Mouse (Mus musculus) embryo, embryonic 11.5 days (tissue): Measurements from ENCODE around the gene Fgg.
A peak's percentile ranks its signal among the peaks of the same experiment; 100 is the strongest.

Source experiments
- DNase-seq: peaks from one replicate; pipeline ENCODE4 v3.0.0-alpha.2; 2012; ENCODE audit warnings: low read depth, low spot score

The Fgg gene

GRCm38 (mm10) chr3:83007557-83007956, at the start of gene Fgg:
Gene Fgg, plus strand, starts transcription at chr3:83007724.
- DNase-seq: no peak

DNA sequence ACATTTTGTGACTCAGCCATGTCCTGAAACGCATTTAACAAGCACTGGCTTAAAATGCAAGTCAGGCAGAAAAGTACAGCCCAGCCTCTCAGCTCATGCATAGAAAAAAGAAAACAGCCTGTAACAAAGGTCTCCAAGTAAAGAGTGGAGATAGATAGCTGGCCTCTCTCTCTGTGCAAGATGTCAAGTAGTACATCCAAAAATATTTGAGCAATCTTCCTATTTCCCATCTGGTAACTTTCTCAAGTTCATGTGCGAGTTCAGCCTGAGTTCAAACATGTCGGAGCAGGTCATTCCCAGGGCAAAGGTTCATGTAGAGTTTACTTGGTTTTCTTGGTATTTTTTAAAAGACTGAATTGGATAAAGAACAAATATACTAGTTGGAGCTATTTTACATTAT, 36.5 kb upstream of the Fgg start:
- DNase-seq: no peak

- DNase-seq: no peak
Observed at GRCm38 (mm10) chr3:82980818-82981217, 26.7 kb upstream of the Fgg start.

DNA sequence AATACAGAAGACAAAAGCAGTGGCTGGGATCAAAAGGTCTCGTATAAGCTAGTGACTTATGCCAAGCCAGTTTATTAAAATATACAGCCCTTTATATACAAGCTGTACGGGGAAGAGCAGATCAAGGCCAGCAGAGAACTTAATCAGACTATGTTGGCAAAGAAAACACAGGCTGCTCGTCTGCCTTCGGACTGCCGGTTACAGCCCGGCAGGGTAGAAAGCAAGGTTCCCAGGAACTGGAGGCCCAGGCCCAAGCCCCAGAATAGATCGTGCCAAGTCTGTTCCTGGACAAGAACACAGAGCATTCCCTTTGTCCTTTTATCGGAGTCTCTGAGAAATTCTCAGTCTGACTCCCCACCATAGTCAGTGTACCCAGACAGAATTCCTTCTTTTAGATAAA, 25.7 kb upstream of the Fgg start:
- no peak for DNase-seq

GRCm38 (mm10) chr3:82984840-82985239, 22.7 kb upstream of the Fgg start:
- DNase-seq: no peak

DNA sequence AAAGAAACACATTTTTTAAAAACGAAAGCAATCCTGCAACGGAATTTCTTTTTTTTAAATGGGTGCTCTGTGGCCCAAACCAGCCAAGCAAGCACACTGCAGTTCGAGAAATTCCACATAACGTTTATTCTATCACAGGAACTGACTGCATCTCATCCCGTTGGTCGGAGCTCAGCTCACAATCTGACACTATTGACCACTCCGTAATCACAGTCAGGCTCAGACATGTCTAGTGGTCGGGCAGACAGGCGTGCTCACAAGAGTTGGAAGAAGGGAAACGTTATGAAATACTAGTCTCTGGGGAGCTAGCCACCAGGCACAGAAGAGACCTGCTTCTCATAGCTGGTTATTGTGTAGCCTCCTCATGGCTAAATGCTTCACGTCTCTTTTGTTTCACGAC, 15.6 kb upstream of the Fgg start:
- DNase-seq: no peak

DNA sequence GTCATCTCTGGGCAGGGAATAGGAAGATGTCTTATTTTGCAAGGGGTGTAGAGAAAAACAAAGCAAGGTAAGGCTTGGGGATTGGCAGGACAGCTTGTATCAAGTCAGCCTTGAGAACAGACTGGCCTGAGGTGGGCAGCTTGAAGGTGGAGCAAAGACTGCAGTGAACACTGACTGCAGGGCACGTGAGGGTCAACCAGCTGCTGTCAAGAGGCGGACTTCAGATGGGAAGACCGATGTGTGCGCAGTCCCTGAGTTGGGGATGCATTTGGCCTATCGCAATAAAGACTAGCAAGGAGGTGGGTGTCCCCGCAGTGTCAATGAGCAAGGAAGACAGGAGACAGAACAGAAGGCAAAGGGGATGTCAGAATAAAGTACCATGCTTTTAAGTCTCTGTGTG, 14.6 kb upstream of the Fgg start:
- DNase-seq: no peak

GRCm38 (mm10) chr3:82995368-82995767, 12.2 kb upstream of the Fgg start:
- peak; percentile 35 for DNase-seq

DNA sequence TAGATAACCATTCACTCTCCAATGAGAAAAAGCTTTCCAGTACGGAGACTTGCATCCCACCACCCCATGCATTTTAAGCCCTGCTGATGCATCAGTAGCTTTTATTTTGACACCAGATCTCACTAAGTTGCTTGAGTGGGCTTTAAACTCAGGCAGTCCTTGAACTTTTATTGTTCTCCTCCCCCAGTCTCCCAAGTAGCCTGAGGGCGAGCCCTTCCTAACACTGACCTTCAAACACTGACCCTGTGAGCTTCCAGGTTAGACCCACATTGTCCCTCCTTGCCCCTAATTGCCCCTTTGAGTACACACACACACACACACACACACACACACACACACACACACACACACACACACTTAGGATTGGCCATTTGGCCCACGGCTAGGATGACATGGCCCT, 10.9 kb upstream of the Fgg start:
- no peak for DNase-seq

DNA sequence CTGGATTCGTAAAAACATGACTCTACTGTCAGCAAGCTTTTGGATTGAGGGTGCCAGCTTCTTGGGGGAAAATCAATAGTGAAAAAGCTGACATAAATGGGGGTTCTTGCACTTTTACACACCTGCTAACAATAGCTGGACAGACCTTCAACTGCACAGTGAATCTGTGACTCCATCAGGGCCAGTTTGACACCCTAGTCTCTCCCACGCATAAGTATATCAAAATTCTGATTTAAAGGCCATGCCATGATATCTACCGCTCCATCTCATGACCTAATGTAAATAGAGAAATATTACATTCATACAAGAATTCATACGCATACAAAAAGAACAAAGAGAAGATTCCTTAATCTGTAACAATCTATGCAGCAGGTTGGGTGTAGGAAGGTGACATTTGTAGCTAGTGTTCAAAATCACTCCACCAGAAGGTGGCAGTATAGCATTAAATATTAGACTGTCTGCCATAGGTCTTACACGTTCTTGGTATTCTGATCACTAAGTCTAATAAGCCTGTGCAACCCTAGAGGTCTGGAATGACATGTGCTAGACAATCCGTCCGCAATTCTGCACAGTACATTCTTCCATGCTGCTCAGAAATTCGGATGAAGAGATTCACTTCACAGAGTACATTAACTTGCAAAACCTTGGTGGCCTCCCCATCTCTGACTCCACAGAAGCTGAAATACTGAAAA, 8.6 kb upstream of the Fgg start:
- peak; percentile 57 for DNase-seq

- DNase-seq: no peak
Observed at GRCm38 (mm10) chr3:82999995-83000394, 7.5 kb upstream of the Fgg start.

DNA sequence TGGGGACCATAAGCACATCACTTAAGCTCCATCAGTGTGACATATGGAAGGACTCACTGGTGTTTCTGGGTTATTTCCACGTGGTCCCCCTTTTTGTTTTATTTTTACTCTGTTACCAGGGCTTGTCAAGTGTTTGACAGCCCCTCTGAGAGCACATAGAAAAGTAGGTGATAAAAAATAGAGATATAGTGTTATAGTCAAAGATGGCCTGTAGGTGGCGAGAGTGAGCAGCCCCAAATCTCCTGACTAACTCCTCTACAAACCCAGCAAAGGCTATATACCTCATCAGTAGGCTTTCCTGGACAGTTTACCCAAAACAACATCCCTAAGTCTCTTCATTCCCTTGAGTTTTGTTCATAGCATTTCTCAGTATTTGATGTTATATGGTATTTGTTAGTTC, 5.3 kb upstream of the Fgg start:
- peak; percentile 30 for DNase-seq

DNA sequence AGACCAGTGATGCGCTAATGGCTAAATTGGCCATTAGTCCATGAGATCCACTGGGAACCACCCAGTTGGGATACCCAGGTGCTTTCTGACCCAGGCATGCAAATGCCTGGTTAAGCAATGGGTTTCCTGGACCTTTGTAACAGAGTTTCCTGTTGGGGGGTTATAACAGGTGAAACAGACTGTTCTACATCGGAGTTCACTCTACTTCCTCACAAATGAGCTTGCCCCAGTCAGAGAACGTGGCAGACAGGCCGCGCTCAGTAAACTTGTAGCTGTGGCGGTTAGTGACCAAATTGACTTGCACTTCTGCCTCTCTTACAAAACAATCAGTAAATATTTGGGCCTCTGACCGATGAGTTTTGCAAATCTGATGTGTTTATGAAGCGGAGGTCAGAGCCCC, 4.5 kb upstream of the Fgg start:
- no peak for DNase-seq

- DNase-seq: no peak
Observed at GRCm38 (mm10) chr3:83004801-83005200, 2.7 kb upstream of the Fgg start.

- DNase-seq: no peak
Observed at GRCm38 (mm10) chr3:83010291-83010690, 2.8 kb downstream of the Fgg start.

DNA sequence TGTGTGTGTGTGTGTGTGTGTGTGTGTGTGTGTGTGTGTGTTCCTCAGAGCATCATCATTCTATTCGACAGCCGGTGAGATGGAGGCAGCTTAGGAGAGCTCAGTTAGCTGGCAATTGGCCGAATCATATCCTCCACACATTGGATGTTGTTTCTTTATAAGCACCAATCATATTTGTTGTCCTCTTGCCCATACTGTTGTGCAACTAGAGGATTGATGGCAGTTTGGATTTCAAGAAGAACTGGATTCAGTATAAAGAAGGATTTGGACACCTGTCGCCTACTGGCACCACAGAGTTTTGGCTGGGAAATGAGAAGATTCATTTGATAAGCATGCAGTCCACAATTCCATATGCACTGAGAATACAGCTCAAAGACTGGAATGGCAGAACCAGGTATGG, 3.6 kb downstream of the Fgg start:
- DNase-seq: no peak

GRCm38 (mm10) chr3:83011565-83011964, 4.0 kb downstream of the Fgg start:
- DNase-seq: no peak

- no peak for DNase-seq
Observed at GRCm38 (mm10) chr3:83012636-83013035, 5.1 kb downstream of the Fgg start.

- no peak for DNase-seq
Observed at GRCm38 (mm10) chr3:83013951-83014350, 6.4 kb downstream of the Fgg start.

- DNase-seq: no peak
Observed at GRCm38 (mm10) chr3:83016236-83016635, 8.7 kb downstream of the Fgg start.

- no peak for DNase-seq
Observed at GRCm38 (mm10) chr3:83020387-83020786, 12.9 kb downstream of the Fgg start.

GRCm38 (mm10) chr3:83021176-83021575, 13.7 kb downstream of the Fgg start:
- DNase-seq: no peak

DNA sequence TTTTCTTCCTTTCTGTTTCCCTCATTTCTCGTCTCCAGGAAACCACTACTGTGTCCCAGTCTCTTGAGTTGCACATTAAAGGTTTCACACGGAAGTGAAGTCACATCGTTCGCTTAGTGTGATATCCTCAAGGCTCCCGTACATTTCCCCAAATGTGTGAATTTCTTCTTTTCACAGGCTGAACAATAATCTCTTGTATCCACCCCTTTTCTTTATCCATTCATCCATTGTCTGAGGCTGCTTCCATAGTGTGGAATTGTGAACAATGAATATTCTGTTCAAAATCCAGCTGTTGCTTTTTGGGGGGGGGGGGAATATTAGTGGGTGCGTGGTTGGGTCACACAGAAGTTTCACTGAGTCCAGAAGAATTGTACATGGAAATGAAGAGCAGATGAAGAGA, 17.5 kb downstream of the Fgg start:
- no peak for DNase-seq
